Mouse (Mus musculus) MEL (cell line): Measurements from ENCODE around the gene Maml2. TPM values are rescaled to one million over a fixed set of nuclear protein-coding genes. Genes with fewer than 3 reads are reported as not detected.

Experiments used
- DNase-seq: peaks from one replicate; pipeline ENCODE4 v3.0.0; 2011; ENCODE audit warnings: low read depth, low spot score
- H3K27ac ChIP-seq: 2 replicates; pipeline ENCODE4 v1.5.1; 2012; ENCODE audit warnings: low read depth, mild to moderate bottlenecking, control low read depth, low read length, moderate library complexity; ENCODE audit not compliant: control insufficient read depth
- H3K27me3 ChIP-seq, 2 experiments: fragments of 150-350 bp in 1 of 2; sonication (generic) in 1 of 2; 2 replicates each; pipeline ENCODE4 v1.6.1; 2012; ENCODE audit warnings: low read length in 2 of 2, mild to moderate bottlenecking in 2 of 2, improper control_type of control experiment in 1 of 2, moderate library complexity in 1 of 2; ENCODE audit not compliant: insufficient read depth in 2 of 2, control insufficient read depth in 1 of 2
- H3K36me3 ChIP-seq, 2 experiments: 2 replicates each; pipeline ENCODE4 v1.6.1; 2012 to 2014; ENCODE audit warnings: low read length in 2 of 2, improper control_type of control experiment in 1 of 2, inconsistent platforms in 1 of 2, mild to moderate bottlenecking in 1 of 2; ENCODE audit not compliant: insufficient read depth in 2 of 2, control insufficient read depth in 1 of 2
- H3K4me1 ChIP-seq, 2 experiments: fragments of 150-350 bp in 1 of 2; sonication (generic) in 1 of 2; 2 replicates each; pipeline ENCODE4 v1.6.1; 2012; ENCODE audit warnings: low read length in 2 of 2, improper control_type of control experiment in 1 of 2, mild to moderate bottlenecking in 1 of 2; ENCODE audit not compliant: insufficient read depth in 2 of 2, control insufficient read depth in 1 of 2
- H3K4me3 ChIP-seq, 2 experiments: fragments of 150-350 bp in 1 of 2; sonication (generic) in 1 of 2; 2 replicates each; pipeline ENCODE4 v1.5.1; 2012; ENCODE audit warnings: low read depth in 2 of 2, low read length in 2 of 2, mild to moderate bottlenecking in 2 of 2, moderate library complexity in 2 of 2, control low read depth in 1 of 2, improper control_type of control experiment in 1 of 2; ENCODE audit not compliant: control insufficient read depth in 1 of 2, insufficient read depth in 1 of 2
- H3K79me2 ChIP-seq: 2 replicates; pipeline ENCODE4 v1.6.1; 2012; ENCODE audit warnings: mild to moderate bottlenecking, low read length, moderate library complexity; ENCODE audit not compliant: control insufficient read depth, poor library complexity, insufficient read depth
- H3K9ac ChIP-seq: 2 replicates; pipeline ENCODE4 v1.6.1; 2012; ENCODE audit warnings: low read depth, mild to moderate bottlenecking, control low read depth, low read length, moderate library complexity; ENCODE audit not compliant: control insufficient read depth, poor library complexity, severe bottlenecking
- H3K9me3 ChIP-seq: fragments of 150-350 bp; sonication (generic); replicated peaks from 2 replicates; pipeline ENCODE4 v1.6.1; 2012; ENCODE audit warnings: mild to moderate bottlenecking, low read length, improper control_type of control experiment, moderate library complexity; ENCODE audit not compliant: insufficient read depth
- BHLHE40 ChIP-seq: IDR thresholded peaks from 2 replicates; pipeline ENCODE4 v1.6.1; 2012; ENCODE audit warnings: low read depth, mild to moderate bottlenecking, inconsistent platforms, low read length, improper control_type of control experiment, borderline replicate concordance
- CHD1 ChIP-seq: IDR thresholded peaks from 2 replicates; pipeline ENCODE4 v1.6.1; 2012; ENCODE audit warnings: low read depth, mild to moderate bottlenecking, inconsistent platforms, low read length, improper control_type of control experiment
- CTCF ChIP-seq, 3 experiments: IDR thresholded peaks in 2 of 3; conservative IDR thresholded peaks in 1 of 3; 2 replicates each; pipeline ENCODE4 v1.5.1; 2011 to 2012; ENCODE audit warnings: low read length in 3 of 3, low read depth in 2 of 3, mild to moderate bottlenecking in 2 of 3, improper control_type of control experiment in 1 of 3, inconsistent platforms in 1 of 3, mixed read lengths in 1 of 3, moderate library complexity in 1 of 3; ENCODE audit not compliant: control insufficient read depth in 1 of 3, insufficient read depth in 1 of 3, poor library complexity in 1 of 3, severe bottlenecking in 1 of 3
- E2F4 ChIP-seq: IDR thresholded peaks from 2 replicates; pipeline ENCODE4 v1.6.1; 2011; ENCODE audit warnings: low read depth, low read length, improper control_type of control experiment, borderline replicate concordance
- ELF1 ChIP-seq: IDR thresholded peaks from 2 replicates; pipeline ENCODE4 v1.6.1; 2014; ENCODE audit warnings: low read depth, mild to moderate bottlenecking, inconsistent platforms, low read length, improper control_type of control experiment, moderate library complexity
- EP300 ChIP-seq, 2 experiments: IDR thresholded peaks; 2 replicates each; pipeline ENCODE4 v1.6.1; 2011; ENCODE audit warnings: improper control_type of control experiment in 2 of 2, low read length in 2 of 2, low read depth in 1 of 2, mild to moderate bottlenecking in 1 of 2
- GABPA ChIP-seq: IDR thresholded peaks from 2 replicates; pipeline ENCODE4 v1.6.1; 2012; ENCODE audit warnings: low read depth, mild to moderate bottlenecking, inconsistent platforms, low read length, improper control_type of control experiment, moderate library complexity
- GATA1 ChIP-seq: IDR thresholded peaks from 2 replicates; pipeline ENCODE4 v1.6.1; 2011; ENCODE audit warnings: low read depth, low read length, improper control_type of control experiment
- KAT2A ChIP-seq: conservative IDR thresholded peaks from 2 replicates; pipeline ENCODE4 v1.6.1; 2012; ENCODE audit warnings: low read depth, low read length, improper control_type of control experiment, inconsistent platforms
- MAX ChIP-seq: IDR thresholded peaks from 2 replicates; pipeline ENCODE4 v1.6.1; 2011; ENCODE audit warnings: low read length, improper control_type of control experiment
- MAZ ChIP-seq: IDR thresholded peaks from 2 replicates; pipeline ENCODE4 v1.6.1; 2012; ENCODE audit warnings: low read depth, mild to moderate bottlenecking, inconsistent platforms, low read length, improper control_type of control experiment
- MEF2A ChIP-seq: IDR thresholded peaks from 2 replicates; pipeline ENCODE4 v1.6.1; 2014; ENCODE audit warnings: low read depth, mild to moderate bottlenecking, inconsistent platforms, low read length, improper control_type of control experiment; ENCODE audit not compliant: poor library complexity, insufficient replicate concordance, severe bottlenecking; ENCODE audit errors: extremely low read depth
- MXI1 ChIP-seq: IDR thresholded peaks from 2 replicates; pipeline ENCODE4 v1.6.1; 2011; ENCODE audit warnings: mild to moderate bottlenecking, low read depth, low read length, improper control_type of control experiment
- MYC ChIP-seq: IDR thresholded peaks from 2 replicates; pipeline ENCODE4 v1.6.1; 2011; ENCODE audit warnings: low read depth, mild to moderate bottlenecking, low read length, improper control_type of control experiment, moderate library complexity
- NELFE ChIP-seq: IDR thresholded peaks from 2 replicates; pipeline ENCODE4 v1.6.1; 2011; ENCODE audit warnings: low read depth, low read length, improper control_type of control experiment
- NRF1 ChIP-seq: IDR thresholded peaks from 2 replicates; pipeline ENCODE4 v1.6.1; 2014; ENCODE audit warnings: low read depth, mild to moderate bottlenecking, inconsistent platforms, low read length, improper control_type of control experiment, moderate library complexity; ENCODE audit not compliant: poor library complexity, insufficient read depth, severe bottlenecking
- RCOR1 ChIP-seq: IDR thresholded peaks from 2 replicates; pipeline ENCODE4 v1.6.1; 2012; ENCODE audit warnings: low read depth, mild to moderate bottlenecking, inconsistent platforms, low read length, improper control_type of control experiment
- SIN3A ChIP-seq: IDR thresholded peaks from 2 replicates; pipeline ENCODE4 v1.6.1; 2012; ENCODE audit warnings: low read length, improper control_type of control experiment, inconsistent platforms
- SMC3 ChIP-seq: IDR thresholded peaks from 2 replicates; pipeline ENCODE4 v1.6.1; 2011; ENCODE audit warnings: low read depth, low read length, improper control_type of control experiment
- TCF12 ChIP-seq: IDR thresholded peaks from 2 replicates; pipeline ENCODE4 v1.6.1; 2014; ENCODE audit warnings: low read depth, mild to moderate bottlenecking, inconsistent platforms, low read length, improper control_type of control experiment, moderate library complexity
- USF1 ChIP-seq: IDR thresholded peaks from 2 replicates; pipeline ENCODE4 v1.6.1; 2014; ENCODE audit warnings: low read depth, mild to moderate bottlenecking, inconsistent platforms, low read length, improper control_type of control experiment, moderate library complexity
- USF2 ChIP-seq, 2 experiments: IDR thresholded peaks; 2 replicates each; pipeline ENCODE4 v1.6.1; 2011 to 2012; ENCODE audit warnings: improper control_type of control experiment in 2 of 2, low read length in 2 of 2, borderline replicate concordance in 1 of 2, inconsistent platforms in 1 of 2, low read depth in 1 of 2, mild to moderate bottlenecking in 1 of 2; ENCODE audit not compliant: insufficient read depth in 1 of 2
- ZMIZ1 ChIP-seq: IDR thresholded peaks from 2 replicates; pipeline ENCODE4 v1.6.1; 2012; ENCODE audit warnings: low read depth, mild to moderate bottlenecking, inconsistent platforms, low read length, improper control_type of control experiment, moderate library complexity
- ZNF384 ChIP-seq: IDR thresholded peaks from 2 replicates; pipeline ENCODE4 v1.6.1; 2012; ENCODE audit warnings: low read depth, mild to moderate bottlenecking, inconsistent platforms, low read length, improper control_type of control experiment
- polyA plus RNA-seq, 2 experiments: library from polyadenylated mRNA; stranded (reverse) in 1 of 2; unstranded in 1 of 2; fragments of >175 nt in 1 of 2; fragments of >200 nt in 1 of 2; gene quantifications; 2 replicates each; pipeline versions ENCODE4 v1.2.1 to v1.2.4; 2012; ENCODE audit warnings: low replicate concordance in 2 of 2, low read depth in 1 of 2; ENCODE audit not compliant: insufficient read length in 2 of 2, insufficient read depth in 1 of 2, missing spikeins in 1 of 2
- total RNA-seq: library from RNA; depleted of rRNA; stranded (reverse); fragments of 300-350 nt; gene quantifications from 2 replicates; pipeline ENCODE4 v1.2.3, GENCODE M21; 2012

The Maml2 gene
- total and polyA plus RNA-seq, 3 experiments = 0.08 to 0.47 TPM; not detected in 1

- H3K79me2 ChIP-seq = no peaks in the 10 kb centered on the region
- peaks cover 0 to 2% of the 10 kb centered on the region in 2 experiments; a peak in 1 of 4 replicates for H3K36me3 ChIP-seq
- H3K4me3 ChIP-seq = no peak within 1 kb of the TSS
Observed at GRCm38 (mm10) chr9:13446703-13447285, 149.0 kb downstream of the Maml2 start, which contains the start of gene Gm17571. Gene Gm17571 (minus strand): TSS chr9:13446753.

DNA sequence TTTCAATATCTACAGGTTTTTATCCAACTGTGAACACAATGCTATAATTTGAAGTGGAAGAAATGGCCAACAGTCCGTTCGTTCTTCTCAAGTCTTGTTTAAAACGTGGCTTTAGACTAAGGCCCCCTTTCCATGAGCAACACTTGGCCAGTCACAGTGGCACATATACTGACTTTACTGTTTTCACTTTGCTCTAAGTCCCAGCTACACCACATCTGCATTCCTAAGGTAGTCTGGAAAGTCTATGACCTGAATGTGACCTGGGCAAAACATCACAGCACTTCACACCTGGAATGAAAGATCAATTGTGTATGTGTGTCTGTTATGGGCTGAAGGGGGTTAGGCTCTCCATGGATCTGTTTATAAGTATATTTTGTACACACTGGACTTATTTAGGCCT, 151.0 kb downstream of the Maml2 start:
- H3K36me3 ChIP-seq = no peaks in the 10 kb centered on the region; a peak in 1 of 4 replicates
- H3K4me3 ChIP-seq = no peak overlapping the region
- H3K4me1 ChIP-seq = peaks cover 0 to 2% of the 10 kb centered on the region in 2 experiments; a peak in 1 of 4 replicates
- H3K9me3 ChIP-seq = no peaks in the 10 kb centered on the region
- no peak overlapping the region for H3K9ac ChIP-seq
- TF ChIP-seq BHLHE40 (no peak), ELF1 (no peak), ZNF384 (no peak), ZMIZ1 (no peak), E2F4 (no peak), NRF1 (no peak), USF2 (IDR thresholded peaks at IDR 0.05; ENCODE audit: borderline replicate concordance in 1 of 2, insufficient read depth in 1 of 2, low read depth in 1 of 2, low read length in 2 of 2) (no peak), SMC3 (no peak), MXI1 (no peak), RCOR1 (no peak), TCF12 (no peak), MAX (no peak), NELFE (no peak), MYC (no peak), CHD1 (no peak), KAT2A (no peak), SIN3A (no peak), GATA1 (no peak), MEF2A (no peak)
- TF ChIP-seq, all 39 proteins: peak for 0
- no peaks in the 10 kb centered on the region for H3K27me3 ChIP-seq
- no peaks in the 10 kb centered on the region for H3K79me2 ChIP-seq
- no peak for DNase-seq
- no peak overlapping the region for H3K27ac ChIP-seq

More at GRCm38 (mm10) chr9:13446703-13447285, 149.0 kb downstream of the Maml2 start, which contains the start of gene Gm17571:
- no peaks in the 10 kb centered on the region for H3K27me3 ChIP-seq
- no peak within 1 kb of the TSS for H3K27ac ChIP-seq
- no peak within 1 kb of the TSS for H3K9ac ChIP-seq
- peaks cover 0 to 6% of the 10 kb centered on the region in 2 experiments; a peak in 1 of 4 replicates for H3K4me1 ChIP-seq
- TF ChIP-seq CTCF (IDR thresholded peaks at IDR 0.05 in 2 of 3, conservative IDR thresholded peaks at IDR 0.05 in 1 of 3; ENCODE audit: control insufficient read depth in 1 of 3, insufficient read depth in 1 of 3, low read depth in 2 of 3, low read length in 3 of 3, poor library complexity in 1 of 3, severe bottlenecking in 1 of 3) (no peak), GABPA (no peak), USF1 (no peak), NELFE (no peak), GATA1 (no peak), EP300 (IDR thresholded peaks at IDR 0.05; ENCODE audit: low read depth in 1 of 2, low read length in 2 of 2) (no peak), MAZ (no peak)
- no peak for DNase-seq
- H3K9me3 ChIP-seq = no peaks in the 10 kb centered on the region
